Mouse (Mus musculus): ENCODE data around the gene Tbrg4. TPM values are rescaled to one million over a fixed set of nuclear protein-coding genes. Genes with fewer than 3 reads are reported as not detected.

The Tbrg4 gene
- polyA plus RNA-seq, 1 experiment from 2014 or later: 94.3 TPM

- H3K9ac ChIP-seq (ENCODE audit: low read depth, low read length): peak overlapping the region; percentile 44
- H3K36me3 ChIP-seq (ENCODE audit: control insufficient read depth, insufficient read depth, low read length): peaks cover 22% of the 10 kb centered on the region
- H3K27me3 ChIP-seq (replicated peaks; ENCODE audit: control insufficient read depth, insufficient read depth, low read length): peaks cover 19% of the 10 kb centered on the region
- H3K27ac ChIP-seq (ENCODE audit: low read depth, low read length): peak overlapping the region; percentile 28
- peak overlapping the region; percentile 44 for H3K4me2 ChIP-seq
- peaks cover 48% of the 10 kb centered on the region for H3K4me1 ChIP-seq (replicated peaks; ENCODE audit: control insufficient read depth, insufficient read depth, low read length)
- ATAC-seq (replicated peaks; ENCODE audit: low FRiP score): peak; percentile 44; the same call in 1 of the 2 replicates
- WGBS: 36% methylated on average over 27 of the region's 27 CpGs
- H3K4me3 ChIP-seq (ENCODE audit: low read depth, low read length): peak overlapping the region; percentile 25
- H3K9me3 ChIP-seq (ENCODE audit: control insufficient read depth, low read length): no peaks in the 10 kb centered on the region
- DNase-seq (ENCODE audit: low spot score): no peak
These were observed 26.7 kb downstream of the Tbrg4 start for GRCm38 (mm10) chr11:6599011-6599681.

- H3K9ac ChIP-seq (ENCODE audit: low read depth, low read length): no peak overlapping the region
- H3K36me3 ChIP-seq (ENCODE audit: control insufficient read depth, insufficient read depth, low read length): peaks cover 30% of the 10 kb centered on the region
- H3K27ac ChIP-seq (ENCODE audit: low read depth, low read length): no peak overlapping the region
- 69% methylated on average over 19 of the region's 19 CpGs for WGBS
- DNase-seq (ENCODE audit: low spot score) (no peak), ATAC-seq (replicated peaks; ENCODE audit: low FRiP score) (no peak)
- peak overlapping the region; percentile 44; the same call in 1 of the 2 replicates for H3K4me2 ChIP-seq
- H3K9me3 ChIP-seq (ENCODE audit: control insufficient read depth, low read length): no peaks in the 10 kb centered on the region
- peaks cover 11% of the 10 kb centered on the region for H3K27me3 ChIP-seq (replicated peaks; ENCODE audit: control insufficient read depth, insufficient read depth, low read length)
- peaks cover 43% of the 10 kb centered on the region for H3K4me1 ChIP-seq (replicated peaks; ENCODE audit: control insufficient read depth, insufficient read depth, low read length)
- peak overlapping the region; percentile 25; the same call in 1 of the 2 replicates for H3K4me3 ChIP-seq (ENCODE audit: low read depth, low read length)
These were observed 27.5 kb downstream of the Tbrg4 start for GRCm38 (mm10) chr11:6598191-6598889.

GRCm38 (mm10) chr11:6597523-6597922, 28.3 kb downstream of the Tbrg4 start:
- Histone ChIP-seq H3K27ac (ENCODE audit: low read depth, low read length) (no peak overlapping the region), H3K36me3 (ENCODE audit: control insufficient read depth, insufficient read depth, low read length) (peaks cover 37% of the 10 kb centered on the region), H3K9me3 (ENCODE audit: control insufficient read depth, low read length) (no peaks in the 10 kb centered on the region), H3K27me3 (replicated peaks; ENCODE audit: control insufficient read depth, insufficient read depth, low read length) (peaks cover 5% of the 10 kb centered on the region; the same call in 1 of the 2 replicates), H3K9ac (ENCODE audit: low read depth, low read length) (no peak overlapping the region), H3K4me3 (ENCODE audit: low read depth, low read length) (no peak overlapping the region), H3K4me2 (no peak overlapping the region), H3K4me1 (replicated peaks; ENCODE audit: control insufficient read depth, insufficient read depth, low read length) (peaks cover 48% of the 10 kb centered on the region)
- DNase-seq (ENCODE audit: low spot score) (no peak), ATAC-seq (replicated peaks; ENCODE audit: low FRiP score) (no peak)
- 78% methylated on average over 7 of the region's 7 CpGs for WGBS

- 83% methylated on average over 3 of the region's 3 CpGs for WGBS
- H3K27ac ChIP-seq (ENCODE audit: low read depth, low read length): no peak overlapping the region
- H3K9ac ChIP-seq (ENCODE audit: low read depth, low read length): no peak overlapping the region; the same call in 1 of the 2 replicates
- H3K4me3 ChIP-seq (ENCODE audit: low read depth, low read length): no peak overlapping the region
- H3K9me3 ChIP-seq (ENCODE audit: control insufficient read depth, low read length): no peaks in the 10 kb centered on the region
- no peaks in the 10 kb centered on the region for H3K27me3 ChIP-seq (replicated peaks; ENCODE audit: control insufficient read depth, insufficient read depth, low read length)
- peaks cover 40% of the 10 kb centered on the region for H3K36me3 ChIP-seq (ENCODE audit: control insufficient read depth, insufficient read depth, low read length)
- peaks cover 50% of the 10 kb centered on the region for H3K4me1 ChIP-seq (replicated peaks; ENCODE audit: control insufficient read depth, insufficient read depth, low read length)
- DNase-seq (ENCODE audit: low spot score) (no peak), ATAC-seq (replicated peaks; ENCODE audit: low FRiP score) (no peak)
- H3K4me2 ChIP-seq: no peak overlapping the region
These were observed 29.3 kb downstream of the Tbrg4 start for GRCm38 (mm10) chr11:6596616-6597015.

GRCm38 (mm10) chr11:6596205-6596604, 29.7 kb downstream of the Tbrg4 start:
- Histone ChIP-seq H3K36me3 (ENCODE audit: control insufficient read depth, insufficient read depth, low read length) (peaks cover 41% of the 10 kb centered on the region), H3K27ac (ENCODE audit: low read depth, low read length) (no peak overlapping the region), H3K27me3 (replicated peaks; ENCODE audit: control insufficient read depth, insufficient read depth, low read length) (no peaks in the 10 kb centered on the region), H3K4me1 (replicated peaks; ENCODE audit: control insufficient read depth, insufficient read depth, low read length) (peaks cover 55% of the 10 kb centered on the region), H3K4me2 (no peak overlapping the region), H3K9ac (ENCODE audit: low read depth, low read length) (no peak overlapping the region), H3K9me3 (ENCODE audit: control insufficient read depth, low read length) (no peaks in the 10 kb centered on the region), H3K4me3 (ENCODE audit: low read depth, low read length) (no peak overlapping the region)
- 95% methylated on average over 6 of the region's 6 CpGs for WGBS
- ATAC-seq (replicated peaks; ENCODE audit: low FRiP score): no peak
- no peak for DNase-seq (ENCODE audit: low spot score)

- peak; percentile 73 for ATAC-seq (replicated peaks; ENCODE audit: low FRiP score)
- Histone ChIP-seq H3K4me2 (peak overlapping the region; percentile 42), H3K4me1 (replicated peaks; ENCODE audit: control insufficient read depth, insufficient read depth, low read length) (peaks cover 62% of the 10 kb centered on the region), H3K27me3 (replicated peaks; ENCODE audit: control insufficient read depth, insufficient read depth, low read length) (no peaks in the 10 kb centered on the region), H3K4me3 (ENCODE audit: low read depth, low read length) (no peak overlapping the region), H3K9me3 (ENCODE audit: control insufficient read depth, low read length) (no peaks in the 10 kb centered on the region), H3K9ac (ENCODE audit: low read depth, low read length) (peak overlapping the region; percentile 42), H3K36me3 (ENCODE audit: control insufficient read depth, insufficient read depth, low read length) (peaks cover 41% of the 10 kb centered on the region), H3K27ac (ENCODE audit: low read depth, low read length) (peak overlapping the region; percentile 89)
- DNase-seq (ENCODE audit: low spot score): no peak
- WGBS: 51% methylated on average over 5 of the region's 5 CpGs
These were observed 30.5 kb downstream of the Tbrg4 start for GRCm38 (mm10) chr11:6595339-6595738.

GRCm38 (mm10) chr11:6594845-6595244, 31.0 kb downstream of the Tbrg4 start:
- DNase-seq (ENCODE audit: low spot score) (no peak), ATAC-seq (replicated peaks; ENCODE audit: low FRiP score) (no peak)
- no peaks in the 10 kb centered on the region for H3K9me3 ChIP-seq (ENCODE audit: control insufficient read depth, low read length)
- no peaks in the 10 kb centered on the region for H3K27me3 ChIP-seq (replicated peaks; ENCODE audit: control insufficient read depth, insufficient read depth, low read length)
- no peak overlapping the region for H3K4me3 ChIP-seq (ENCODE audit: low read depth, low read length)
- peak overlapping the region; percentile 42 for H3K4me2 ChIP-seq
- peak overlapping the region; percentile 89 for H3K27ac ChIP-seq (ENCODE audit: low read depth, low read length)
- 68% methylated on average over 6 of the region's 6 CpGs for WGBS
- peaks cover 41% of the 10 kb centered on the region for H3K36me3 ChIP-seq (ENCODE audit: control insufficient read depth, insufficient read depth, low read length)
- H3K9ac ChIP-seq (ENCODE audit: low read depth, low read length): peak overlapping the region; percentile 42
- peaks cover 65% of the 10 kb centered on the region for H3K4me1 ChIP-seq (replicated peaks; ENCODE audit: control insufficient read depth, insufficient read depth, low read length)

- no peak for DNase-seq (ENCODE audit: low spot score)
- H3K36me3 ChIP-seq (ENCODE audit: control insufficient read depth, insufficient read depth, low read length): peaks cover 41% of the 10 kb centered on the region
- H3K4me2 ChIP-seq: no peak overlapping the region
- H3K9ac ChIP-seq (ENCODE audit: low read depth, low read length): no peak overlapping the region
- no peaks in the 10 kb centered on the region for H3K9me3 ChIP-seq (ENCODE audit: control insufficient read depth, low read length)
- H3K4me3 ChIP-seq (ENCODE audit: low read depth, low read length): no peak overlapping the region
- no peaks in the 10 kb centered on the region for H3K27me3 ChIP-seq (replicated peaks; ENCODE audit: control insufficient read depth, insufficient read depth, low read length)
- 0 out of 2 replicates have a peak overlapping the region, but pooled peaks have one; percentile 23 for H3K27ac ChIP-seq (ENCODE audit: low read depth, low read length)
- ATAC-seq (replicated peaks; ENCODE audit: low FRiP score): no peak
- WGBS: 82% methylated on average over 11 of the region's 11 CpGs
- peaks cover 64% of the 10 kb centered on the region for H3K4me1 ChIP-seq (replicated peaks; ENCODE audit: control insufficient read depth, insufficient read depth, low read length)
These were observed 32.5 kb downstream of the Tbrg4 start for GRCm38 (mm10) chr11:6593406-6593805.
